Mouse (Mus musculus) forebrain, embryonic 16.5 days (tissue): ENCODE measurements around the gene Map10. TPM values are rescaled to one million over a fixed set of nuclear protein-coding genes. Genes with fewer than 3 reads are reported as not detected.

ENCODE experiments used
- ATAC-seq: fragments of 200-750 bp; cut with Nextera tagmentation; 2 replicates; pipeline ENCODE4 v1.8.0; 2017; ENCODE audit warnings: mild to moderate bottlenecking, moderate library complexity
- H3K27ac ChIP-seq: fragments of 300-500 bp; sonication (generic); 2 replicates; pipeline ENCODE4 v1.5.1; 2014; ENCODE audit warnings: low read length, control low read depth
- H3K27me3 ChIP-seq: fragments of 300-500 bp; sonication (generic); replicated peaks from 2 replicates; pipeline ENCODE4 v1.6.1; 2014; ENCODE audit warnings: low read length; ENCODE audit not compliant: control insufficient read depth, insufficient read depth
- H3K36me3 ChIP-seq: fragments of 300-500 bp; sonication (generic); 2 replicates; pipeline ENCODE4 v1.6.1; 2014; ENCODE audit not compliant: control insufficient read depth, insufficient read depth
- H3K4me1 ChIP-seq: fragments of 300-500 bp; sonication (generic); replicated peaks from 2 replicates; pipeline ENCODE4 v1.6.1; 2014; ENCODE audit warnings: low read length; ENCODE audit not compliant: control insufficient read depth, insufficient read depth
- H3K4me2 ChIP-seq: fragments of 300-500 bp; sonication (generic); 2 replicates; pipeline ENCODE4 v1.6.1; 2014; ENCODE audit warnings: mild to moderate bottlenecking, low read length, control low read depth
- H3K4me3 ChIP-seq: fragments of 300-500 bp; sonication (generic); replicated peaks from 2 replicates; pipeline ENCODE4 v1.5.1; 2014; ENCODE audit warnings: mild to moderate bottlenecking, low read length, control low read depth
- H3K9ac ChIP-seq: fragments of 300-500 bp; sonication (generic); replicated peaks from 2 replicates; pipeline ENCODE4 v1.6.1; 2014; ENCODE audit warnings: low read depth, low read length, control low read depth
- H3K9me3 ChIP-seq: fragments of 300-500 bp; sonication (generic); 2 replicates; pipeline ENCODE4 v1.6.1; 2016; ENCODE audit warnings: low read length; ENCODE audit not compliant: control insufficient read depth
- WGBS: fragments of 180-500 bp; shearing (Covaris S2); extraction: QIAGEN DNeasy Blood & Tissue Kit; methylation state at CpG from one replicate; pipeline ENCODE4 v1.1.7; 2014; 5-methylcytosine and 5-hydroxymethylcytosine counted together
- polyA plus RNA-seq: library from polyadenylated mRNA; unstranded; fragments of >200 nt; fragmentation: Nextera tagmentation; extraction: Ambion mirVana; gene quantifications from 2 replicates; pipeline ENCODE4 v1.2.1, GENCODE M21; 2015

The Map10 gene
- polyA plus RNA-seq, 1 experiment from 2014 or later: 10.7 TPM

DNA sequence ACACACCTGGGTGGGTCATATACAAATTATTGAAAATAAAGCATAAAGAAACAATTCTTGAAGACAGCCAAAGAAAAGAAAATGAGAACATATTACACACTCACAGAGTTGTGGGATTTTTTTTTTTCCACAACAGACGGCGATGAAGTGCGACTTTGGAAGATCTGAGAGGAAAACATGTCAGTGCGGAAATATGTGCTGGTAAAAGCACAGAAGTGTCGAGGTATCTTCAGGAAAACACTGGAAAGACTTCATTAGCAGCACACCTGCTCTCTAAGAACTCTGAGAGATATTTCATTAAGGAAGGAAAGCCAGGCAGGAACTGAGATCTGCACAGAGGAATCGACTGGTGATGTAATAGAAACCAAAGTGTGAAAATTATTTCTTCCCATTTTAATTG is 26.3 kb downstream of the Map10 start:
- no peak overlapping the region for H3K9ac ChIP-seq
- no peaks in the 10 kb centered on the region for H3K36me3 ChIP-seq
- H3K27ac ChIP-seq: peak overlapping the region; percentile 37; the same call in 1 of the 2 replicates
- 0 out of 2 replicates have a peak, but pooled peaks cover 2% of the 10 kb centered on the region for H3K4me1 ChIP-seq
- no peaks in the 10 kb centered on the region for H3K27me3 ChIP-seq
- peak; percentile 40 for ATAC-seq
- WGBS: 61% methylated on average over 6 of the region's 6 CpGs
- H3K9me3 ChIP-seq: peaks cover 3% of the 10 kb centered on the region; the same call in 1 of the 2 replicates
- H3K4me2 ChIP-seq: no peak overlapping the region
- no peak overlapping the region for H3K4me3 ChIP-seq

DNA sequence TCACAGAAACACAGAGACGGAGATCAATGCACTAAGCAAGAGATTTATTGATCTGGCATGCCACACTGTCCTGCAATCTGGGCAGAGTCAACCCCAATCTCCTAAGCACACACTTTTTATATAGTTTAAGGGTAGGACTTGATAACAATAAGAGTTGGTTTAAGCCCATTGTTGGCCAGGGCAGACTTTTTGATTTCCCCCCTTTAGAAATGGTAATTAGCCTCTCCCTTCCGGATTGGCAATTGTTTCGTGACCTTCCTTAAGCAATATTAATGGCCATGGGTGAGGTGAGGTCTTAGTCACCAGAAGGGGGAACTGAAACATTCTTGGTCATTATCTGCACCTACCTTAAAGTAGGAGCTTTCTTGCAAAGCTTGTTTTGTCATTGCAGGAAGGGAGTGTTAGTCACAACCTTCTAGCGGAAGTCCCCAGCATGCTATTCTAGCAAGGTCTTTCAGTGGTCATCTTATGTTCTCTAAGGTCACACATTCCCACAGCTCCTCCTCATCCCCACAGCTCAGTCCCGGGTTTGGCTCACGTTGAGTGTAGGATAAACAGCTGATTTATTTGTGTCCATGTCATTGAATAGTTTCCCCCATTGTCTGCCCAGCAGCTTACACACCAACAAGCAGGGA is 29.9 kb downstream of the Map10 start:
- H3K27ac ChIP-seq: no peak overlapping the region
- no peak overlapping the region for H3K4me2 ChIP-seq
- no peak for ATAC-seq
- H3K4me3 ChIP-seq: no peak overlapping the region
- H3K27me3 ChIP-seq: no peaks in the 10 kb centered on the region
- no peaks in the 10 kb centered on the region for H3K36me3 ChIP-seq
- WGBS: 70% methylated on average over 6 of the region's 6 CpGs
- peaks cover 8% of the 10 kb centered on the region for H3K4me1 ChIP-seq
- H3K9ac ChIP-seq: no peak overlapping the region
- peaks cover 3% of the 10 kb centered on the region; the same call in 1 of the 2 replicates for H3K9me3 ChIP-seq

DNA sequence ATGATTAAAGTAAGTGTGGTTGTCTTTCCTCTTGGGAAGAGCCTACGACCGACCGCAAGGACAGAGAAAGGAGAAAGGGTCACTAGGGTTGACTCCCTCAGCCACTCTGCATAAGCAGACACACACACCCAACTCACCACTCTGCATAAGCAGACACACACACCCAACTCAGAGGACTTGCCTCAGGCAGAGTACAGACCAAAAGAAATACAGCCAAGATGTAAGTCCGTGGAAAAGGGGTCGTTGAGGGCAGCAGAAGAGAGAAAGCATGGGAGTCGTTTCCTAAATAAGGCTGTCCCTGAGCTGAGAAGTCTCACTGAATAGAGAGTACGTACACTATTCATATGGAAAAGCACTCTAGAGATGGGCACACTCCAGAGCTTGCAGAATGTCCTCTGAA is 30.8 kb downstream of the Map10 start:
- Histone ChIP-seq H3K4me2 (no peak overlapping the region), H3K9me3 (peaks cover 3% of the 10 kb centered on the region; the same call in 1 of the 2 replicates), H3K27me3 (no peaks in the 10 kb centered on the region), H3K36me3 (no peaks in the 10 kb centered on the region), H3K27ac (no peak overlapping the region), H3K4me3 (no peak overlapping the region), H3K9ac (no peak overlapping the region), H3K4me1 (peaks cover 8% of the 10 kb centered on the region)
- no peak for ATAC-seq
- WGBS: 80% methylated on average over 7 of the region's 7 CpGs

DNA sequence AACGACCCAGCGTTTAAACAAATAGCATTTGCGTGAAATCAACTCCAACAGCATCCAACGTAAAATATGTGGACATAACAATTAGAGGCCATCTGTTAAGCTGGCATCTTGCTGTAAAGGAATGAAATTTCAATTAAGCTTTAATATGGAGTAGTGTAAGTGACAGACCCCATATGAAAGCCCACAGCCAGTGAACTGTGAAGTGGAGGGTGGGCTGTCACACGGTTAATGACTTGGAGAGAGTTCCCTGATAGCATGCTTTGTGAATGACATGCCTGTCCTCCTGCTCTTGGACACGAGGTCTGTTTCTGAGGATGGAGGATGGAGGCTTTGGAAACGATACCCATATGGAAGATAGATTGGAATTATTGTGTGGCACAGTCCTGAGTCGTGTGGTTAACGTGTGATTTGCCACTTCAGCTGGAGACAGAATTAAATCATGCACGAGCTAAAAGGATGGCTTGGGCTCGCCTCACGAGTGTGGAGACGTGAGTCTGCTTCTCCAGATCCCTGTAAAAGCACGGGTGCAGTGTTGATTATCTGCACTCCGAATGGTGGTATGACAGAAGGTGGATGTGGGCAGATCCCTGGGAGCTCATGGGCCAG is 33.4 kb downstream of the Map10 start:
- H3K9ac ChIP-seq: no peak overlapping the region
- H3K9me3 ChIP-seq: peaks cover 3% of the 10 kb centered on the region; the same call in 1 of the 2 replicates
- no peaks in the 10 kb centered on the region for H3K36me3 ChIP-seq
- H3K4me1 ChIP-seq: peaks cover 9% of the 10 kb centered on the region
- no peak overlapping the region for H3K4me3 ChIP-seq
- H3K27ac ChIP-seq: peak overlapping the region; percentile 57
- WGBS: 32% methylated on average over 15 of the region's 15 CpGs
- H3K4me2 ChIP-seq: no peak overlapping the region
- no peaks in the 10 kb centered on the region for H3K27me3 ChIP-seq
- peak; percentile 94 for ATAC-seq

DNA sequence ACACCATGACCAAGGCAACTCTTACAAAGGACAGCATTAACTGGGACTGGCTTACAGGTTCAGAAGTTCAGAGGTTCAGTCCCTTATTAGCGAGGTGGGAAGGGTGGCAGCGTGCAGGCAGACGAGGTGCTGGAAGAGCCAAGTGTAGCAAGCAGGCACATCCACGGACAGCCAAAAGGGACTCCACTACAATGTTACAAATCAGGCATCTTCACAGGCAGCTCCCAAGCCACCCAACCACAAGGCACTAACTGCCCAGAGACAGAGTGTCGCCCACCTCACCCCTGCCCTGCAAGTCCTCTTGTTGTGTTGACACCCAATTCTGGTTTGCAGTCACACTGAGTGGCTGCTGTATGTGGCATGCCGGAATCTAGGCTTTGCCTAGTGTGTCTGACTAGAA is 34.8 kb downstream of the Map10 start:
- Histone ChIP-seq H3K36me3 (no peaks in the 10 kb centered on the region), H3K4me1 (peaks cover 9% of the 10 kb centered on the region), H3K4me3 (no peak overlapping the region), H3K9ac (no peak overlapping the region), H3K9me3 (no peaks in the 10 kb centered on the region), H3K4me2 (no peak overlapping the region), H3K27ac (no peak overlapping the region), H3K27me3 (no peaks in the 10 kb centered on the region)
- WGBS: 87% methylated on average over 6 of the region's 6 CpGs
- no peak for ATAC-seq

DNA sequence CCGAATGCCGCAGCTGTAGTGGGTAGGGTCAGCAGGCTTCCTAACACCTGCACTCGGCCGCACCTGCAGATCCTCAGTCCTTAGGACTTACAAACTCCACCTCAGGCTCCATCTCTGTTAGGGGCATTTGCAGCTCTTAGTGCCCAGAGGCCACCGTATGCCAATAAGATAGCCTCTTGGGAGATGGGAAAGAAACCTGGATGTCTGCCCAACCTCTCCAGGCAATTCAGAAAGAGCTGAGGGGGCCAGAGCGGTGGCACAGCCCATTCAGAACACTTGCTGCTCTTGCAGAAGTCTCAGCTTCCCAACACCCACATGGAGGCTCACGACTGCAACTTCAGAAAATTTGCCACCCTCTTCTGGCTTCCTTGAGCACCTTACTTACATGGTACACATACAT is 36.2 kb downstream of the Map10 start:
- no peak overlapping the region for H3K9ac ChIP-seq
- no peak for ATAC-seq
- peaks cover 9% of the 10 kb centered on the region for H3K4me1 ChIP-seq
- H3K27me3 ChIP-seq: no peaks in the 10 kb centered on the region
- no peak overlapping the region for H3K4me3 ChIP-seq
- no peak overlapping the region for H3K4me2 ChIP-seq
- 68% methylated on average over 7 of the region's 7 CpGs for WGBS
- no peak overlapping the region for H3K27ac ChIP-seq
- H3K36me3 ChIP-seq: no peaks in the 10 kb centered on the region
- no peaks in the 10 kb centered on the region for H3K9me3 ChIP-seq

DNA sequence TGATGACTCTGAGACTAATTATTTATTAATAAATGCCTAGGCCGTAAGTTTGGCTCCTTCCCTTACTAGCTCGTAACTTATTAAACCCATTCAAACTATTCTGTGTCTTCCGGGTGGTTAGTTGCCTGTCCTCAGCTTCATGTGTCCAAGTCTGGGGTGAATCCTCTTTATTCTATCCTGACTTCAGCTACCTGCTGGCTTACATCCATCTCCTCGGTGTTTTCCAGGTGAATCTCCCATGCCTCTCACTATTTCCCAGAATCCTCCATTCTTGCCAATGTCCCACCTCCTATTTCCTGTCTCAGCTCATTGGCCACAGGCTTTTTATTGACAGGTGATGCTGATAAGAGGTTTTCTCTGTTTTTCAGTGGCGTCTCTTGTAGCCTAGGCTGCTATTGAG is 39.6 kb downstream of the Map10 start:
- no peak overlapping the region for H3K4me2 ChIP-seq
- no peaks in the 10 kb centered on the region for H3K9me3 ChIP-seq
- H3K4me3 ChIP-seq: no peak overlapping the region
- WGBS: 91% methylated on average over 5 of the region's 5 CpGs
- H3K9ac ChIP-seq: no peak overlapping the region
- 0 out of 2 replicates have a peak, but pooled peaks cover 2% of the 10 kb centered on the region for H3K4me1 ChIP-seq
- no peak overlapping the region for H3K27ac ChIP-seq
- no peaks in the 10 kb centered on the region for H3K27me3 ChIP-seq
- ATAC-seq: no peak
- no peaks in the 10 kb centered on the region for H3K36me3 ChIP-seq

DNA sequence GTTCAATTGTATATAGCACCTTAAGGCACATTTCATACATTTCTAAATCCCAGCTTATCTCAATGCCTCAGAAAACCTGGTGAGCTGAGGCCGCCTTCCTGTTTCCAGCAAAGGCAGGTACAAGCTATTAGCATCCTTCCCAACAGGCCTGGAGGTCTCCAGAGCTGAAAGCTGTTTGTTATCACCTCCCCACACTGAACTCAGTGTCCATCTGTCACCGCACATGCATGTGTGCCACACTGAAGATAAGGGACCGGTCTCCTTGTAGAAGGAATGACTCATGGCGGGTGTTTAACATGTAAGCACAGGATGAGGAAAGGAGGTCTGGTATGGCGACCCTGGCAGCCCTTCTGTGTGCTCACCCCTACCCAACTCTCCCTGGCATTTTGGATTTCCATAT is 41.9 kb downstream of the Map10 start:
- Histone ChIP-seq H3K27ac (no peak overlapping the region), H3K4me2 (no peak overlapping the region), H3K4me1 (0 out of 2 replicates have a peak, but pooled peaks cover 2% of the 10 kb centered on the region), H3K9ac (no peak overlapping the region), H3K27me3 (no peaks in the 10 kb centered on the region), H3K36me3 (no peaks in the 10 kb centered on the region), H3K9me3 (no peaks in the 10 kb centered on the region), H3K4me3 (no peak overlapping the region)
- WGBS: 88% methylated on average over 5 of the region's 5 CpGs
- ATAC-seq: no peak

DNA sequence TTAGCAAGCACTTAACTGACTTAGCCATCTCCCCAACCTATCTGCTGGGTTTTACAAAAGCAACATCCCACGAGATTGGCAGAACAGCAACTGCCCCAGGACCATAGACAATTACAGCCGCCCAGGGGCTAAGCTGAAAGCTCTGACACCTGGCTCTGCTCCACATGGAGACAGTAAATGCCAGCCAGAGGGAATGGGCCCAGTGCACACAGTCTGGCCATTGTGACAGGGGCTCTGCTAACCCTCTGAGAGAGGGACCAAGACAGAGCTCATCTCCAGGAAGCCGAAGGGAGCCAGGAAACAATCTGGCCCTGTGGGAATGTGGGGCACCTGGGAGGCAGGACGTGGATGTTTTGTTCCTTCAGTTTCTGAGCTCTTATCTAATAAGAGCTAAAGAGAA is 46.6 kb downstream of the Map10 start:
- Histone ChIP-seq H3K4me1 (0 out of 2 replicates have a peak, but pooled peaks cover 2% of the 10 kb centered on the region), H3K9me3 (no peaks in the 10 kb centered on the region)

More for the DNA sequence above, 46.6 kb downstream of the Map10 start:
- Histone ChIP-seq H3K27ac (no peak overlapping the region), H3K4me2 (no peak overlapping the region), H3K36me3 (no peaks in the 10 kb centered on the region), H3K9ac (no peak overlapping the region), H3K27me3 (no peaks in the 10 kb centered on the region), H3K4me3 (no peak overlapping the region)
- 39% methylated on average over 4 of the region's 4 CpGs for WGBS
- ATAC-seq: no peak
